Mouse (Mus musculus): ENCODE results near the gene Vmn1r195. TPM values are rescaled to one million over a fixed set of nuclear protein-coding genes. Genes with fewer than 3 reads are reported as not detected.

The Vmn1r195 gene
- polyA plus RNA-seq, 1 experiment from 2014 or later: not detected

GRCm38 (mm10) chr13:22320091-22320490 lies 49.8 kb downstream of the Vmn1r195 start:
- H3K9ac ChIP-seq (ENCODE audit: low read length): no peak overlapping the region
- no peak overlapping the region for H3K4me3 ChIP-seq (ENCODE audit: low read depth, low read length)
- H3K9me3 ChIP-seq (ENCODE audit: control insufficient read depth, low read length): no peaks in the 10 kb centered on the region
- H3K36me3 ChIP-seq (ENCODE audit: control insufficient read depth, insufficient read depth, low read length): no peaks in the 10 kb centered on the region
- no peak for ATAC-seq (replicated peaks; ENCODE audit: low FRiP score)
- H3K4me1 ChIP-seq (replicated peaks; ENCODE audit: control insufficient read depth, insufficient read depth, low read length): no peaks in the 10 kb centered on the region
- no peak for DNase-seq (ENCODE audit: low spot score)
- H3K27me3 ChIP-seq (ENCODE audit: control insufficient read depth, insufficient read depth, low read length): no peaks in the 10 kb centered on the region
- no peak overlapping the region for H3K4me2 ChIP-seq (ENCODE audit: low read depth, low read length, severe bottlenecking)
- no peak overlapping the region for H3K27ac ChIP-seq (ENCODE audit: low read depth, low read length)

GRCm38 (mm10) chr13:22324289-22324688 lies 54.0 kb downstream of the Vmn1r195 start, which contains the start of gene Vmn1r197:
Gene Vmn1r197 (plus strand): TSS chr13:22324589.
- H3K9ac ChIP-seq (ENCODE audit: low read length): no peak within 1 kb of the TSS
- no peak within 1 kb of the TSS for H3K27ac ChIP-seq (ENCODE audit: low read depth, low read length)
- H3K9me3 ChIP-seq (ENCODE audit: control insufficient read depth, low read length): no peaks in the 10 kb centered on the region
- no peaks in the 10 kb centered on the region for H3K36me3 ChIP-seq (ENCODE audit: control insufficient read depth, insufficient read depth, low read length)
- H3K4me2 ChIP-seq (ENCODE audit: low read depth, low read length, severe bottlenecking): no peak within 1 kb of the TSS
- no peaks in the 10 kb centered on the region for H3K4me1 ChIP-seq (replicated peaks; ENCODE audit: control insufficient read depth, insufficient read depth, low read length)
- DNase-seq (ENCODE audit: low spot score) (no peak), ATAC-seq (replicated peaks; ENCODE audit: low FRiP score) (no peak)
- H3K27me3 ChIP-seq (ENCODE audit: control insufficient read depth, insufficient read depth, low read length): no peaks in the 10 kb centered on the region
- H3K4me3 ChIP-seq (ENCODE audit: low read depth, low read length): no peak within 1 kb of the TSS

Other genes with a start within 250 kb of the Vmn1r195 start
- 5.6 TPM in 1 of 2 replicates, not detected in the other for gene Hist1h2ah, start 235.0 kb upstream of the Vmn1r195 start, polyA plus RNA-seq (2014; fragmentation: Nextera tagmentation; extraction: Ambion mirVana)
- gene Hist1h2bk, start 234.7 kb upstream of the Vmn1r195 start, polyA plus RNA-seq (2014; fragmentation: Nextera tagmentation; extraction: Ambion mirVana): 5.4 and 11.9 TPM in 2 replicates
- gene Hist1h4i, start 229.2 kb upstream of the Vmn1r195 start, polyA plus RNA-seq (2014; fragmentation: Nextera tagmentation; extraction: Ambion mirVana): 52.1 and 59.1 TPM in 2 replicates
- gene Hist1h2ag, start 227.6 kb upstream of the Vmn1r195 start, polyA plus RNA-seq (2014; fragmentation: Nextera tagmentation; extraction: Ambion mirVana): 64.5 and 67.2 TPM in 2 replicates
- gene Hist1h2bj, start 227.3 kb upstream of the Vmn1r195 start, polyA plus RNA-seq (2014; fragmentation: Nextera tagmentation; extraction: Ambion mirVana): 9.6 and 11.7 TPM in 2 replicates
- gene Vmn1r188, start 186.1 kb upstream of the Vmn1r195 start, polyA plus RNA-seq (2014; fragmentation: Nextera tagmentation; extraction: Ambion mirVana): not detected in 2 replicates
- gene Vmn1r189, start 164.7 kb upstream of the Vmn1r195 start, polyA plus RNA-seq (2014; fragmentation: Nextera tagmentation; extraction: Ambion mirVana): not detected in 2 replicates
- gene Vmn1r191, start 86.6 kb upstream of the Vmn1r195 start, polyA plus RNA-seq (2014; fragmentation: Nextera tagmentation; extraction: Ambion mirVana): not detected in 2 replicates
- gene Vmn1r192, start 79.4 kb upstream of the Vmn1r195 start, polyA plus RNA-seq (2014; fragmentation: Nextera tagmentation; extraction: Ambion mirVana): not detected in 2 replicates
- gene Vmn1r193, start 47.4 kb upstream of the Vmn1r195 start, polyA plus RNA-seq (2014; fragmentation: Nextera tagmentation; extraction: Ambion mirVana): not detected in 2 replicates
- gene Vmn1r194, start 26.3 kb upstream of the Vmn1r195 start, polyA plus RNA-seq (2014; fragmentation: Nextera tagmentation; extraction: Ambion mirVana): not detected in 2 replicates
- not detected in 2 replicates for gene Vmn1r196, start 19.4 kb downstream of the Vmn1r195 start, polyA plus RNA-seq (2014; fragmentation: Nextera tagmentation; extraction: Ambion mirVana)
- not detected in 2 replicates for gene Vmn1r197, start 54.1 kb downstream of the Vmn1r195 start, polyA plus RNA-seq (2014; fragmentation: Nextera tagmentation; extraction: Ambion mirVana)
- not detected in 2 replicates for gene Vmn1r198, start 79.8 kb downstream of the Vmn1r195 start, polyA plus RNA-seq (2014; fragmentation: Nextera tagmentation; extraction: Ambion mirVana)
- gene Vmn1r199, start 109.3 kb downstream of the Vmn1r195 start, polyA plus RNA-seq (2014; fragmentation: Nextera tagmentation; extraction: Ambion mirVana): not detected in 2 replicates
- not detected in 2 replicates for gene Vmn1r200, start 119.9 kb downstream of the Vmn1r195 start, polyA plus RNA-seq (2014; fragmentation: Nextera tagmentation; extraction: Ambion mirVana)
- gene Vmn1r201, start 201.4 kb downstream of the Vmn1r195 start, polyA plus RNA-seq (2014; fragmentation: Nextera tagmentation; extraction: Ambion mirVana): not detected in 2 replicates
- not detected in 2 replicates for gene Vmn1r202, start 234.9 kb downstream of the Vmn1r195 start, polyA plus RNA-seq (2014; fragmentation: Nextera tagmentation; extraction: Ambion mirVana)
- not detected in 2 replicates for gene Vmn1r203, start 247.6 kb downstream of the Vmn1r195 start, polyA plus RNA-seq (2014; fragmentation: Nextera tagmentation; extraction: Ambion mirVana)

Measured in forebrain, embryonic 11.5 days (tissue).